Mouse (Mus musculus) small intestine, adult 2 months (tissue): ENCODE measurements around the gene Orc5. TPM values are rescaled to one million over a fixed set of nuclear protein-coding genes. Genes with fewer than 3 reads are reported as not detected.

Experiments used
- H3K27ac ChIP-seq: fragments of 200-500 bp; 2 replicates; pipeline ENCODE4 v1.5.1; 2012; ENCODE audit warnings: low read depth, low read length, control low read depth, inconsistent platforms; ENCODE audit not compliant: insufficient read depth
- H3K27me3 ChIP-seq: fragments of 200-500 bp; 2 replicates; pipeline ENCODE4 v1.6.1; 2012; ENCODE audit warnings: mild to moderate bottlenecking, moderate library complexity, low read length, inconsistent platforms; ENCODE audit not compliant: control insufficient read depth, insufficient read depth
- H3K36me3 ChIP-seq: fragments of 200-500 bp; 2 replicates; pipeline ENCODE4 v1.6.1; 2012; ENCODE audit warnings: mild to moderate bottlenecking, low read length, control low read depth, inconsistent platforms; ENCODE audit not compliant: control insufficient read depth, insufficient read depth
- H3K4me1 ChIP-seq: fragments of 200-500 bp; 2 replicates; pipeline ENCODE4 v1.6.1; 2012; ENCODE audit warnings: low read length, inconsistent platforms, mixed read lengths; ENCODE audit not compliant: control insufficient read depth, insufficient read depth, insufficient read length
- H3K4me3 ChIP-seq: fragments of 200-500 bp; 2 replicates; pipeline ENCODE4 v1.5.1; 2012; ENCODE audit warnings: low read depth, mild to moderate bottlenecking, control low read depth, inconsistent platforms, low read length, moderate library complexity
- CTCF ChIP-seq: fragments of 200-500 bp; IDR thresholded peaks from 2 replicates; pipeline ENCODE4 v1.5.1; 2012; ENCODE audit warnings: low read depth, mild to moderate bottlenecking, control low read depth, inconsistent platforms, low read length, moderate library complexity, mixed read lengths; ENCODE audit not compliant: insufficient replicate concordance, insufficient read length; ENCODE audit errors: extremely low read depth
- POLR2A ChIP-seq: fragments of 200-500 bp; IDR thresholded peaks from 2 replicates; pipeline ENCODE4 v1.6.1; 2012; ENCODE audit warnings: low read depth, mild to moderate bottlenecking, control low read depth, inconsistent platforms, low read length, moderate library complexity
- WGBS: fragments of 180-500 bp; shearing (Covaris S2); methylation state at CpG from one replicate; pipeline ENCODE4 v1.1.7; 2018; 5-methylcytosine and 5-hydroxymethylcytosine counted together
- polyA plus RNA-seq: library from polyadenylated mRNA; depleted of rRNA; stranded (reverse); fragments of >200 nt; gene quantifications from 2 replicates; pipeline ENCODE4 v1.2.3, GENCODE M21; 2012; rRNA removed

The Orc5 gene
- polyA plus RNA-seq = 0.81 and 1.2 TPM in 2 replicates

GRCm38 (mm10) chr5:22550033-22550551, at the start of gene Orc5:
TSS of gene Orc5 (minus strand) at chr5:22550429.
- H3K4me3 ChIP-seq = peak within 1 kb of the TSS; percentile 97
- H3K27ac ChIP-seq = peak within 1 kb of the TSS; percentile 77
- H3K36me3 ChIP-seq = peaks cover 13% of the 10 kb centered on the region
- no peaks in the 10 kb centered on the region for H3K27me3 ChIP-seq
- peaks cover 2% of the 10 kb centered on the region; the same call in 1 of the 2 replicates for H3K4me1 ChIP-seq
- WGBS = under 1% methylated on average over 31 of the region's 31 CpGs
- no peak for TF ChIP-seq CTCF
- TF ChIP-seq POLR2A = peak; percentile 89

- WGBS = 92% methylated on average over 4 of the region's 4 CpGs
- no peak overlapping the region for H3K4me3 ChIP-seq
Measured at GRCm38 (mm10) chr5:22596981-22597380, 46.8 kb upstream of the Orc5 start.

GRCm38 (mm10) chr5:22589370-22589966, 39.2 kb upstream of the Orc5 start:
- Histone ChIP-seq H3K27ac (no peak overlapping the region), H3K4me3 (no peak overlapping the region), H3K27me3 (no peaks in the 10 kb centered on the region), H3K4me1 (no peaks in the 10 kb centered on the region), H3K36me3 (no peaks in the 10 kb centered on the region)
- TF ChIP-seq POLR2A (no peak), CTCF (no peak)
- 72% methylated on average over 1 of the region's 1 CpGs for WGBS

More at GRCm38 (mm10) chr5:22596981-22597380, 46.8 kb upstream of the Orc5 start:
- Histone ChIP-seq H3K36me3 (no peaks in the 10 kb centered on the region), H3K27me3 (no peaks in the 10 kb centered on the region), H3K27ac (no peak overlapping the region), H3K4me1 (no peaks in the 10 kb centered on the region)
- TF ChIP-seq POLR2A = no peak

- no peak overlapping the region for H3K27ac ChIP-seq
- no peak overlapping the region for H3K4me3 ChIP-seq
- H3K36me3 ChIP-seq = no peaks in the 10 kb centered on the region
- TF ChIP-seq POLR2A (no peak), CTCF (no peak)
- 26% methylated on average over 1 of the region's 1 CpGs for WGBS
- H3K4me1 ChIP-seq = no peaks in the 10 kb centered on the region
- no peaks in the 10 kb centered on the region for H3K27me3 ChIP-seq
Measured at GRCm38 (mm10) chr5:22587492-22587891, 37.3 kb upstream of the Orc5 start.

GRCm38 (mm10) chr5:22584556-22584955, 34.3 kb upstream of the Orc5 start:
- 66% methylated on average over 2 of the region's 2 CpGs for WGBS
- no peak for TF ChIP-seq POLR2A
- TF ChIP-seq CTCF = no peak

GRCm38 (mm10) chr5:22578011-22578410, 27.8 kb upstream of the Orc5 start:
- TF ChIP-seq POLR2A = no peak
- TF ChIP-seq CTCF = no peak
- Histone ChIP-seq H3K27ac (no peak overlapping the region), H3K36me3 (no peaks in the 10 kb centered on the region), H3K4me1 (no peaks in the 10 kb centered on the region), H3K27me3 (no peaks in the 10 kb centered on the region), H3K4me3 (no peak overlapping the region)
- 87% methylated on average over 3 of the region's 3 CpGs for WGBS

More at GRCm38 (mm10) chr5:22584556-22584955, 34.3 kb upstream of the Orc5 start:
- H3K4me3 ChIP-seq = no peak overlapping the region
- H3K27me3 ChIP-seq = no peaks in the 10 kb centered on the region
- no peaks in the 10 kb centered on the region for H3K36me3 ChIP-seq
- no peaks in the 10 kb centered on the region for H3K4me1 ChIP-seq
- H3K27ac ChIP-seq = no peak overlapping the region

GRCm38 (mm10) chr5:22574751-22575150, 24.5 kb upstream of the Orc5 start:
- 54% methylated on average over 3 of the region's 3 CpGs for WGBS
- no peak overlapping the region for H3K27ac ChIP-seq
- no peak overlapping the region for H3K4me3 ChIP-seq
- no peaks in the 10 kb centered on the region for H3K27me3 ChIP-seq
- H3K4me1 ChIP-seq = no peaks in the 10 kb centered on the region
- TF ChIP-seq CTCF (no peak), POLR2A (no peak)
- no peaks in the 10 kb centered on the region for H3K36me3 ChIP-seq
